In the genomic region with DNA sequence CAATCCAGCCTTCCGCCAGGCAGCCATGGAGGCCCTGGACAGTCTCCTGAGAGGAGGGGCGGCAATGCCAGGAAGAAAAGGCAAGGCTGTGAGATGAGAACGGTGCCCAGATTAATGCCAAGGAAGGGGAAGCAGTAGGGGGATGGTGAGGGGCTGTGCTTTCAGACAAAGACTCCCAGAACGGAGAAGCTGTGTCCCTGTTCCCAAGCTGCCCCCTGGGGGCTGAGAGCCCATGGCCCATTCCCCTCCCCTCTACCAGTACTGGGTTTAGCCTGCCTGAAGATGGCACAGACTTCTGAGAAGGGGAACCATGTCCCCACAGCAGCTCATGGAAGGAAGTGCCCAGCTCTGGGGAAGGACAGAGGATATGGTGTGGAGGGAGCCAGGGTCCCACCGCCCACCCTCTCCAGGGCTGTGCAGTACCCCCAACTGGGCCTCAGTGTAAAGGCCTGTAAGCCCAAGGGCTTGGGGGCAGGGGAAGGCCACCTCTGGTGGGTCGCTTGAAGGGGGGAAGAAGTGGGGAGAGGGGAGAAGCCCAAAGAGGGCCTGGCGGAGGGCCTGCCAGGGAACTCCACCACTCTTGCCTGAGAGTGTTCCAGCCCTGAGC, we compare ENCODE assay signal across 9 mouse cellular contexts. TPM values are rescaled to one million over a fixed set of nuclear protein-coding genes. Genes with fewer than 3 reads are reported as not detected.
DNase-seq lines count a peak whose midpoint lies in the region; ATAC-seq and TF ChIP-seq lines count a peak whose summit lies in the region.
"Had no signal": no experiment of that assay in that cellular context is flagged by ENCODE, and none has a peak within 500 bp of the region (broad histone marks: within the 10 kb centered on the region; RNA-seq: fewer than 3 reads in every experiment).

No protein-coding gene starts in this region.

- H3K9me3 ChIP-seq in heart, embryonic 13.5 days = 0 out of 2 replicates have a peak, but pooled peaks cover 4% of the 10 kb centered on the region
- H3K9me3 ChIP-seq in forebrain, postnatal 0 days (ENCODE audit: low read length) = no peaks in the 10 kb centered on the region
- no peaks in the 10 kb centered on the region for H3K9me3 ChIP-seq in midbrain, embryonic 16.5 days (replicated peaks; ENCODE audit: control insufficient read depth, low read length, poor library complexity, severe bottlenecking)

- WGBS in heart, embryonic 13.5 days = 63% methylated on average over 7 of the region's 7 CpGs
- WGBS in forebrain, postnatal 0 days = 23% methylated on average over 7 of the region's 7 CpGs
- 23% methylated on average over 7 of the region's 7 CpGs for WGBS in midbrain, embryonic 16.5 days

- H3K27ac ChIP-seq in heart, embryonic 13.5 days (replicated peaks) = peak overlapping the region; percentile 30
- H3K27ac ChIP-seq in cortical plate, adult 2 months (ENCODE audit: insufficient read depth, low read length) = peak overlapping the region; percentile 62; the same call in 1 of the 2 replicates
- H3K27ac ChIP-seq in forebrain, postnatal 0 days (ENCODE audit: low read depth, low read length) = peak overlapping the region; percentile 84
- peak overlapping the region; percentile 80 for H3K27ac ChIP-seq in midbrain, embryonic 16.5 days (ENCODE audit: low read length)
- H3K27ac ChIP-seq: heart, adult 2 months had no signal

- no peak for DNase-seq in heart, postnatal 4 days
- peak; percentile 57 for DNase-seq in forebrain, postnatal 0 days
- DNase-seq in c-Kit-positive CD71-positive TER-119-positive erythroid progenitor cells, embryonic 14.5 days (ENCODE audit: low spot score) = no peak
- DNase-seq in thymus, postnatal 36 days = no peak
- no peak for DNase-seq in layer of hippocampus, adult 18-20 months (ENCODE audit: low spot score in 2 of 2)

- H3K9ac ChIP-seq in heart, embryonic 13.5 days = peak overlapping the region; percentile 59
- peak overlapping the region; percentile 33; the same call in 1 of the 2 replicates for H3K9ac ChIP-seq in forebrain, postnatal 0 days
- peak overlapping the region; percentile 22; the same call in 1 of the 2 replicates for H3K9ac ChIP-seq in midbrain, embryonic 16.5 days (ENCODE audit: low read depth, low read length)

- H3K4me3 ChIP-seq in heart, embryonic 13.5 days = no peak overlapping the region
- no peak overlapping the region for H3K4me3 ChIP-seq in cortical plate, adult 2 months (ENCODE audit: insufficient read depth, low read length)
- H3K4me3 ChIP-seq in forebrain, postnatal 0 days (ENCODE audit: low read depth, low read length) = no peak overlapping the region
- no peak overlapping the region for H3K4me3 ChIP-seq in midbrain, embryonic 16.5 days (ENCODE audit: low read depth, low read length)
- H3K4me3 ChIP-seq: heart, adult 2 months had no signal

- no peak for TF ChIP-seq CTCF in cortical plate, adult 2 months (IDR thresholded peaks at IDR 0.05; ENCODE audit: extremely low read depth, insufficient read depth, low read length)
- TF ChIP-seq CTCF in forebrain, postnatal 0 days (IDR thresholded peaks at IDR 0.05; ENCODE audit: low read depth) = peak; percentile 23

- peaks cover 43% of the 10 kb centered on the region for H3K4me1 ChIP-seq in heart, embryonic 13.5 days
- peaks cover 13% of the 10 kb centered on the region for H3K4me1 ChIP-seq in cortical plate, adult 2 months (ENCODE audit: control insufficient read depth, insufficient read depth, low read length)
- H3K4me1 ChIP-seq in forebrain, postnatal 0 days (ENCODE audit: insufficient read depth) = no peaks in the 10 kb centered on the region
- peaks cover 14% of the 10 kb centered on the region for H3K4me1 ChIP-seq in midbrain, embryonic 16.5 days (ENCODE audit: control insufficient read depth, insufficient read depth, low read length)

- no peak for ATAC-seq in heart, embryonic 13.5 days (ENCODE audit: extremely low read depth, insufficient number of reproducible peaks, low FRiP score, low TSS enrichment)
- peak; percentile 38 for ATAC-seq in forebrain, postnatal 0 days
- ATAC-seq in midbrain, embryonic 16.5 days = peak; percentile 37

- no peak overlapping the region for H3K4me2 ChIP-seq in heart, embryonic 13.5 days
- no peak overlapping the region for H3K4me2 ChIP-seq in forebrain, postnatal 0 days (ENCODE audit: low read depth)
- H3K4me2 ChIP-seq in midbrain, embryonic 16.5 days (ENCODE audit: low read length) = no peak overlapping the region

- H3K27me3 ChIP-seq in heart, embryonic 13.5 days (replicated peaks) = no peaks in the 10 kb centered on the region
- no peaks in the 10 kb centered on the region for H3K27me3 ChIP-seq in forebrain, postnatal 0 days (ENCODE audit: insufficient read depth, low read length)
- no peaks in the 10 kb centered on the region for H3K27me3 ChIP-seq in midbrain, embryonic 16.5 days (ENCODE audit: control insufficient read depth, insufficient read depth, low read depth, low read length)

- TF ChIP-seq POLR2A in cortical plate, adult 2 months (IDR thresholded peaks at IDR 0.05; ENCODE audit: extremely low read depth, insufficient read depth, low read length) = no peak

- H3K36me3 ChIP-seq in heart, embryonic 13.5 days = peaks cover 99% of the 10 kb centered on the region
- H3K36me3 ChIP-seq in forebrain, postnatal 0 days (ENCODE audit: insufficient read depth) = peaks cover 78% of the 10 kb centered on the region
- peaks cover 24% of the 10 kb centered on the region for H3K36me3 ChIP-seq in midbrain, embryonic 16.5 days (ENCODE audit: control insufficient read depth, insufficient read depth, low read length)

RNA-seq across cellular contexts. Expression of a gene that starts 9.0 kb away (rescaled TPM):
- polyA plus RNA-seq in heart, embryonic 13.5 days (2015; fragmentation: Nextera tagmentation; extraction: Ambion mirVana) = 12.7 and 16.5 TPM in 2 replicates
- 10 to 100 TPM; 19.0 to 19.2 TPM for total RNA-seq in heart, postnatal 4 days (2021)
- polyA plus RNA-seq in cortical plate, adult 2 months (2012; rRNA removed) = 18.9 and 21.8 TPM in 2 replicates
- 41.9 and 49.6 TPM in 2 replicates for total RNA-seq in forebrain, postnatal 0 days (2014; rRNA removed)
- 13.7 and 14.5 TPM in 2 replicates for polyA plus RNA-seq in forebrain, postnatal 0 days (2015; fragmentation: Nextera tagmentation; extraction: Ambion mirVana)
- polyA plus RNA-seq in midbrain, embryonic 16.5 days (2015; fragmentation: Nextera tagmentation; extraction: Ambion mirVana) = 17.9 and 20.1 TPM in 2 replicates
- total RNA-seq in layer of hippocampus, adult 18-20 months (2021) = 10 to 100 TPM; 12.7 to 13.9 TPM

RNA-seq across cellular contexts. Expression of a gene that starts 35.2 kb away (rescaled TPM):
- 51.0 and 52.1 TPM in 2 replicates for polyA plus RNA-seq in heart, embryonic 13.5 days (2015; fragmentation: Nextera tagmentation; extraction: Ambion mirVana)
- 10 to 100 TPM; 34.3 to 36.9 TPM for total RNA-seq in heart, postnatal 4 days (2021)
- 62.4 and 64.7 TPM in 2 replicates for polyA plus RNA-seq in cortical plate, adult 2 months (2012; rRNA removed)
- total RNA-seq in forebrain, postnatal 0 days (2014; rRNA removed) = 48.5 and 57.7 TPM in 2 replicates
- 34.7 and 44.0 TPM in 2 replicates for polyA plus RNA-seq in forebrain, postnatal 0 days (2015; fragmentation: Nextera tagmentation; extraction: Ambion mirVana)
- polyA plus RNA-seq in midbrain, embryonic 16.5 days (2015; fragmentation: Nextera tagmentation; extraction: Ambion mirVana) = 68.1 and 69.6 TPM in 2 replicates
- 10 to 100 TPM; 28.5 to 29.8 TPM for total RNA-seq in layer of hippocampus, adult 18-20 months (2021)

RNA-seq across cellular contexts. Expression of a gene that starts 58.7 kb away (rescaled TPM):
- polyA plus RNA-seq in heart, embryonic 13.5 days (2015; fragmentation: Nextera tagmentation; extraction: Ambion mirVana) = 1,676 and 1,958 TPM in 2 replicates
- 100 to 1,000 TPM; 836 to 917 TPM for total RNA-seq in heart, postnatal 4 days (2021)
- 1,448 and 1,495 TPM in 2 replicates for polyA plus RNA-seq in cortical plate, adult 2 months (2012; rRNA removed)
- total RNA-seq in forebrain, postnatal 0 days (2014; rRNA removed) = 735 and 828 TPM in 2 replicates
- polyA plus RNA-seq in forebrain, postnatal 0 days (2015; fragmentation: Nextera tagmentation; extraction: Ambion mirVana) = 1,247 and 1,523 TPM in 2 replicates
- 837 and 884 TPM in 2 replicates for polyA plus RNA-seq in midbrain, embryonic 16.5 days (2015; fragmentation: Nextera tagmentation; extraction: Ambion mirVana)
- total RNA-seq in layer of hippocampus, adult 18-20 months (2021) = 1,000 to 10,000 TPM in 1 of 2 experiments, 100 to 1,000 TPM in 1; 974 to 1,030 TPM

Comparison
In these comparisons a context has a peak if more than half of its experiments do, and no peak if none do; other contexts are left out.
1. H3K27ac ChIP-seq: peak in every context shown above with its lines; median percentile 84 in forebrain, postnatal 0 days; 80 in midbrain, embryonic 16.5 days; 62 in cortical plate, adult 2 months; 30 in heart, embryonic 13.5 days.